Mouse (Mus musculus): ENCODE data around the gene Ubac2. TPM values are rescaled to one million over a fixed set of nuclear protein-coding genes. Genes with fewer than 3 reads are reported as not detected.

Gene Ubac2
- polyA plus RNA-seq, 1 experiment from 2014 or later, result 22.6 TPM

Other genes with a start within 250 kb of the Ubac2 start
- gene Dock9, start 80.8 kb upstream of the Ubac2 start, polyA plus RNA-seq (2015; fragmentation: Nextera tagmentation; extraction: Ambion mirVana), result 0.99 and 1.2 TPM in 2 replicates
- gene Gpr18, start 37.2 kb downstream of the Ubac2 start, polyA plus RNA-seq (2015; fragmentation: Nextera tagmentation; extraction: Ambion mirVana), result 0.14 TPM in 1 of 2 replicates, not detected in the other
- 0.96 and 1.3 TPM in 2 replicates for gene Gpr183, start 86.6 kb downstream of the Ubac2 start, polyA plus RNA-seq (2015; fragmentation: Nextera tagmentation; extraction: Ambion mirVana)
- gene Timm8a2, start 156.1 kb downstream of the Ubac2 start, polyA plus RNA-seq (2015; fragmentation: Nextera tagmentation; extraction: Ambion mirVana), result not detected in 2 replicates
- 77.9 and 99.1 TPM in 2 replicates for gene Tm9sf2, start 228.4 kb downstream of the Ubac2 start, polyA plus RNA-seq (2015; fragmentation: Nextera tagmentation; extraction: Ambion mirVana)